Mouse (Mus musculus) kidney, postnatal 36 days (tissue): ENCODE data around the gene Naip2.

Experiments
- DNase-seq, 2 experiments: peaks; one replicate each; pipeline ENCODE4 v3.0.0; 2021 to 2022; ENCODE audit warnings: mixed read lengths in 2 of 2

The Naip2 gene

DNA sequence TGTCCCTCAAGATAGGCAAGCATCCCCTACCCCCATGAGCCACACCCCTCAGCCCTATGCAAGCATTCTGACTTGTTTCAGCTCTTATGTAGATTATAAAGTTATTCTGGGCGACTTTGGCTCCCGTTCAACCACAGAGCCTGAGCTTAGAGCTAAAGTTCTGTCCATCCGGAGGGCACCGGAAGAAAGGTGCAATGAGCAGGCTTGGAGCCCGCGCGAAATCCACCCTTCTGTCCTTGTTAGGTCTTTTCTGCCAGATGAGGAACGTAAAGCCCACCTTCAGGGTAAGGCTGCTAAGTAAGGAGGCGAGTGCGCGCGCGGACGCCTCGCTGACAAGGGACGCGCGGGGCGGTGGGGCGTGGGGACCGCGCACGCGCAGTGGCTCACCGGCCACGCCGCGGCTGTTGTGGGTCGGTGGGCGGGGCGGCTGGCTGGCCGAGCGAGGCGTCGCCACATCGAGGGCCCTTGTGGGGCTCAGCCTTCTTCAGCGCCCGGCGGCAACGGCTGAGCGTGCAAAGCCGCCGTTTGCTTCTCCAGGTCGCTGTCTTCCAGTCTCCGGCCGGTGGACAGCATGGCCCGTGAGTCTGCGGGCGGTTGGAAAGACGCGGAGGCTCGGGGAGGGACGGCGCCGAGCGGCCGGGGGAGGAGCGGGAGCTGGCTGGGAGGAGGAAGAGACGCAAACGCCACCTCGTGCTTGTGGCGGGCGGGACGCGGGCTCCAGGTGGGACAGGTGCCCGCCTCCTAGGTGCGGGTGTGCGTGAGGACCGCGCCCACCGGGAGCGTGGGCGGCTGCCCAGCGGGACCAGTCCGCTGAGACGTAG is 94.0 kb downstream of the Naip2 start, which contains the start of gene Serf1:
Serf1 (plus strand) TSS at position 361 of the 821 bp plus-strand sequence.
- peak; percentile 79 to 92 for DNase-seq

DNA sequence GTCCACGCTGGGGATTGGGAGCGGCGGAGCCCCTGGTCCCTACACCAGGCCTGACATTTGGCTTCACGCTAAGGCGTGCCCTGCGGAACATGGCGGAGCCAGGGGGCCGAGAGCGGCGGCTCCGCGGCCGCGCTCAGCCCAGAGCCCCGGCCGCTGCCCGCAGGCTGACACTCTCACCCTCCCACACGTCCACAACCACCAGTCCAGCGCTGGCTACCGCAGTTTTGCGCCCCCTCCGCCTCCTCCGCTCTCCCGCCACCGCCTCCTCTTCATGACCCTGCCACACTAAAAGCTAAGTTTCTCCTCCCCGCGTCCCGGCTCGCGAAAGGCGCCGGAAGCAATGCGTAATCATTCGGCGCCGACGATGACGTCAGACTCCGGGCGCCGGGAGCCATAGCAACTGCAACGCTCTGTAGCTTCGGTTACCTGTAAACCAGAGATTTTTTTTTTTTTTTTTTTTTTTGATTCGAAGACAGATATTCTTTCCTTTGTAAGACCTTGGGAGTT is 98.1 kb downstream of the Naip2 start, which contains the start of gene Bdp1:
Bdp1 (minus strand) TSS at position 323 of the 507 bp plus-strand sequence.
- DNase-seq, result peak; percentile 95 to 97

DNA sequence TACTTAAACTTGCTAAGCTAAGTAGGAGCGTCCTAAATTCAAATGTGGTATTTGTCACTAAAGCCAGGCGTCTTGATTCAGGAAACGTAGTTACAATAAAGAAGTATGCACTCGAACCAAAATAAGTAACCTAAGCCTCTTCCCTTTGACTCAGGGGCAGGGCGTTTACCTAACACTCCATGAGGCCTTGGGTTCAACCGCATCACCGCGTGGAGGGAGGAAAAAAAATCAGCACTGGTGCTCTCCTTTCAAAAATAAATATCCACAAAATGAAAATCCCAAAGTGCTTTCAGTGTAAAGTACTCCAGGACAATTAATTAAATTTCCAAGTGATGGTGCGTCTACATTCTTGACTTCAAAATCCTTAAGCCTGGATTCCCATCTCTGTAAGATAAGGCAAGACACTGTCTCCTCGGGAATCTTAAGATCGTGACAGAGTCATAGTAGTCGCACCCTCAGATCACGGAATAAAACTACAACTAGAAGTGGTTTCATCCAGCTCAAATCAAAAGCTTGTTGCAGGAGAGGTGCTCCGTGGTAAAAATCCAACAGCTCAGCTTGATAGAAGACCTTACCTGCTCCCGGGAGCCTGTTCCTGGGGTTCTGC is 98.7 kb downstream of the Naip2 start:
- DNase-seq, result no peak

DNA sequence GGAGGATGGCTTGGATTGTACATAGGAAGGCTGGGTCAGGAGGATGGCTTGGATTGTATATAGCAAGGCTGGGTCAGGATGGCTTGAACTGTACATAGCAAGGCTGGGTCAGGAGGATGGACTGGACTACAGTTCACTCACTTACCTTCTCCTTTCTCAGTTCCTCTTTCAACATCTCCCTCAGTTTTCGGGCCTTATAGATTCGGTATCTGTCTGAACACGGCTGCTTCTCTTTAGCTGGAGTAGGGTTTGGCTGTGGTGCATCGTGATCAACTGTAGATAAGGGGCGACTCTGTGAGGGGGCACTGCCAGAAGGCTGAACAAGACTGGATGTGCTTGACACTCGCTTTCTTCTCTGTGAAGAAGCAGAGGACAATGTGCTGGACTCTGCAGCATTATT is 103.1 kb downstream of the Naip2 start:
- no peak for DNase-seq
